Mouse (Mus musculus): ENCODE measurements around the gene Stox2.

DNA sequence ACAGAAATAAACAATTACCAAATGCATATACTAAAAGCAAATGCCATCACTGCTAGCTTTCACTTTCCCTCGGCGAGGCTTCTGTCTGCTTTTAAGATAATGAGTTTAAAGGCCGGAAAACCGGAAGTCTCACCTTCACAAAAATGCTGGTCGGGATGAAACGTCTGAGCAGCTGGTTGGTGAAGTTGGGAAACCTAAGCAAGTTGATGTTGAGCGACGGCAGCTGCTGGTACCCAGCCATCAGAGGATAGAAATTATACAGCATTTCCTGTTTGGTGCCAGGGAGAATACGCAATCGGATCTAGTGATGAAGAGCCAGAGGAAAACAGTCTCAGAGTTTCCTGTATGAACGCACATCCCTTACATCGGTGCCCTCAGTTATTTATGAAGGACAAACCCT, 46.9 kb upstream of the Stox2 start:
- TF ChIP-seq CTCF (IDR thresholded peaks at IDR 0.05; ENCODE audit: low read depth) (no peak), EP300 (IDR thresholded peaks at IDR 0.05; ENCODE audit: low read depth) (no peak)

Measured in liver, postnatal 0 days (tissue).